Mouse (Mus musculus): ENCODE data around the gene Tyrobp. TPM values are rescaled to one million over a fixed set of nuclear protein-coding genes. Genes with fewer than 3 reads are reported as not detected.
A peak's percentile ranks its signal among the peaks of the same experiment; 100 is the strongest.

The Tyrobp gene
- polyA plus RNA-seq, 1 experiment = 83.0 TPM

- H3K27ac ChIP-seq (ENCODE audit: insufficient read depth, low read depth, low read length) = no peak overlapping the region
- DNase-seq = no peak
These were observed 21.6 kb downstream of the Tyrobp start for GRCm38 (mm10) chr7:30435156-30435555.

DNA sequence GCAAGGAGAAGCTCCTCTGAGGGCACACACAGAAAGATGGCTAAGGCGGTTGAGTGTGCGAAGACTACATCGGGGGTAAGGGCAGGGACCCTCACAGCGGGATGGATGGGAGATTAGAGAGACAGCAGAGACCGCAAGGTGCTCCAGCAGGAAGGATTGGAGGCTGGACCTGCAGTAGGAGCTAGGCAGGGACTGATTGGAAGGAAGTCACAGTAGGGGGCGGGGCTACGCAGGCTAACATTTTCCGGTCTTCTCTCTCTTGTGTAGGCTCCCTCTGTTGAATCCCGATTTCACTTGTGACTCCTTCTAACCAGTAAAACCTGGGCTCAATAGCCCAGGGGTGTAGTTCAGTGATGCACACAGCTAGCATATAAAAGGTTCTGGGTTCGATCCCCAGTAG lies 23.3 kb downstream of the Tyrobp start:
- no peak for DNase-seq
- Histone ChIP-seq H3K27ac (ENCODE audit: insufficient read depth, low read depth, low read length) (no peak overlapping the region), H3K4me1 (ENCODE audit: control insufficient read depth, insufficient read depth, low read length) (no peaks in the 10 kb centered on the region), H3K4me3 (ENCODE audit: insufficient read depth, low read depth, low read length) (no peak overlapping the region), H3K36me3 (ENCODE audit: control insufficient read depth, insufficient read depth, low read length) (no peaks in the 10 kb centered on the region), H3K27me3 (replicated peaks; ENCODE audit: control insufficient read depth, insufficient read depth, low read length) (no peaks in the 10 kb centered on the region)
- WGBS = 21% methylated on average over 10 of the region's 10 CpGs
- TF ChIP-seq POLR2A (IDR thresholded peaks at IDR 0.05; ENCODE audit: low read depth, low read length) (no peak), CTCF (conservative IDR thresholded peaks at IDR 0.05; ENCODE audit: insufficient read depth, insufficient read length, low read depth, low read length) (no peak)

More at GRCm38 (mm10) chr7:30435156-30435555, 21.6 kb downstream of the Tyrobp start:
- no peaks in the 10 kb centered on the region for H3K27me3 ChIP-seq (replicated peaks; ENCODE audit: control insufficient read depth, insufficient read depth, low read length)
- no peaks in the 10 kb centered on the region for H3K4me1 ChIP-seq (ENCODE audit: control insufficient read depth, insufficient read depth, low read length)
- no peaks in the 10 kb centered on the region for H3K36me3 ChIP-seq (ENCODE audit: control insufficient read depth, insufficient read depth, low read length)
- WGBS = 49% methylated on average over 9 of the region's 9 CpGs
- TF ChIP-seq CTCF (conservative IDR thresholded peaks at IDR 0.05; ENCODE audit: insufficient read depth, insufficient read length, low read depth, low read length) = no peak
- TF ChIP-seq POLR2A (IDR thresholded peaks at IDR 0.05; ENCODE audit: low read depth, low read length) = no peak
- no peak overlapping the region for H3K4me3 ChIP-seq (ENCODE audit: insufficient read depth, low read depth, low read length)

DNA sequence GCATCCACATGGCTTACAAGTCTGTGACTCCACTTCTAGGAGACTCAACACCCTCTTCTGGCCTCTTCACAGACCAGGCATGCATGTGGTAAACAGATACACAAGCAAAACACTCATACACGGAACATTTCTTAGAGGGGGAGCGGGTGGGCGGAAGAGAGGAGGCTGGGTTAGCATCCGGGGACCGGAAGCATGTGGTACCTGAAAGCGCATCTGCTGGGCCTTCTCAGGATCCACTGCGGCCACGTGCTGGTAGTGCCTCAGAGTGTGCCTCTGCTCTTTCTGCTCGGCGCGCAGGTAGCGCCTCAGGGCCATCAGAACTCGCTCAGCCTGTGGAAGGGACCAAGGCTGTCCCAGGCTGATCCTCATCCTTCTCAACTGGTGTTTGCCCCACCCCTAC lies 26.2 kb downstream of the Tyrobp start:
- 83% methylated on average over 13 of the region's 13 CpGs for WGBS
- no peak for TF ChIP-seq CTCF (conservative IDR thresholded peaks at IDR 0.05; ENCODE audit: insufficient read depth, insufficient read length, low read depth, low read length)
- TF ChIP-seq POLR2A (IDR thresholded peaks at IDR 0.05; ENCODE audit: low read depth, low read length) = no peak
- H3K27me3 ChIP-seq (replicated peaks; ENCODE audit: control insufficient read depth, insufficient read depth, low read length) = no peaks in the 10 kb centered on the region

GRCm38 (mm10) chr7:30440697-30441096 lies 27.1 kb downstream of the Tyrobp start:
- TF ChIP-seq POLR2A (IDR thresholded peaks at IDR 0.05; ENCODE audit: low read depth, low read length) = no peak
- TF ChIP-seq CTCF (conservative IDR thresholded peaks at IDR 0.05; ENCODE audit: insufficient read depth, insufficient read length, low read depth, low read length) = peak; percentile 76
- DNase-seq = peak; percentile 35
- WGBS = 18% methylated on average over 5 of the region's 5 CpGs

More for the DNA sequence above, 26.2 kb downstream of the Tyrobp start:
- no peak for DNase-seq
- H3K4me1 ChIP-seq (ENCODE audit: control insufficient read depth, insufficient read depth, low read length) = no peaks in the 10 kb centered on the region
- H3K4me3 ChIP-seq (ENCODE audit: insufficient read depth, low read depth, low read length) = no peak overlapping the region
- H3K27ac ChIP-seq (ENCODE audit: insufficient read depth, low read depth, low read length) = no peak overlapping the region
- no peaks in the 10 kb centered on the region for H3K36me3 ChIP-seq (ENCODE audit: control insufficient read depth, insufficient read depth, low read length)

DNA sequence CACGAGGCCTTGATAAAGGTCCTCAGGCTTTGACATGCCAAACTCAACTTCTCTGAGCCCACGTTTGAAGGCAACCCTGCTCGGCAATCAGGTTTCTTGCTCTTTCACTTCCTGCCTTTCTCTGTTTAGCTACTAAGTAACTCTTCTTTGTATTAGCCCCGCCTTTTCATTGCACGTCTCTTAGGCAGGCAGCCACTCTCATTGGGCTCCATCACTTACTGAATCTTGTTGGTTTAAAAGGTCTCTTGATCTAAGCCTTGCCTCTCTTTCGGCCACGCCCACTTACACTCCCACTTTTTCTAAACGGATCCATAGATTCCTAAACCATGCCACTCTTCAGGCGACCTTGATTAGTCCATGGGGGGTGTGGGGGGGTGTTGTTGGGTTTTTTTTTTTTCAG lies 30.1 kb downstream of the Tyrobp start:
- TF ChIP-seq POLR2A (IDR thresholded peaks at IDR 0.05; ENCODE audit: low read depth, low read length) = no peak
- no peak for TF ChIP-seq CTCF (conservative IDR thresholded peaks at IDR 0.05; ENCODE audit: insufficient read depth, insufficient read length, low read depth, low read length)
- no peak overlapping the region for H3K4me3 ChIP-seq (ENCODE audit: insufficient read depth, low read depth, low read length)
- H3K27me3 ChIP-seq (replicated peaks; ENCODE audit: control insufficient read depth, insufficient read depth, low read length) = no peaks in the 10 kb centered on the region
- H3K27ac ChIP-seq (ENCODE audit: insufficient read depth, low read depth, low read length) = no peak overlapping the region
- H3K36me3 ChIP-seq (ENCODE audit: control insufficient read depth, insufficient read depth, low read length) = no peaks in the 10 kb centered on the region
- H3K4me1 ChIP-seq (ENCODE audit: control insufficient read depth, insufficient read depth, low read length) = no peaks in the 10 kb centered on the region
- DNase-seq = no peak
- WGBS = 27% methylated on average over 9 of the region's 9 CpGs

More at GRCm38 (mm10) chr7:30440697-30441096, 27.1 kb downstream of the Tyrobp start:
- Histone ChIP-seq H3K27ac (ENCODE audit: insufficient read depth, low read depth, low read length) (no peak overlapping the region), H3K4me1 (ENCODE audit: control insufficient read depth, insufficient read depth, low read length) (no peaks in the 10 kb centered on the region), H3K27me3 (replicated peaks; ENCODE audit: control insufficient read depth, insufficient read depth, low read length) (no peaks in the 10 kb centered on the region), H3K4me3 (ENCODE audit: insufficient read depth, low read depth, low read length) (no peak overlapping the region), H3K36me3 (ENCODE audit: control insufficient read depth, insufficient read depth, low read length) (no peaks in the 10 kb centered on the region)

DNA sequence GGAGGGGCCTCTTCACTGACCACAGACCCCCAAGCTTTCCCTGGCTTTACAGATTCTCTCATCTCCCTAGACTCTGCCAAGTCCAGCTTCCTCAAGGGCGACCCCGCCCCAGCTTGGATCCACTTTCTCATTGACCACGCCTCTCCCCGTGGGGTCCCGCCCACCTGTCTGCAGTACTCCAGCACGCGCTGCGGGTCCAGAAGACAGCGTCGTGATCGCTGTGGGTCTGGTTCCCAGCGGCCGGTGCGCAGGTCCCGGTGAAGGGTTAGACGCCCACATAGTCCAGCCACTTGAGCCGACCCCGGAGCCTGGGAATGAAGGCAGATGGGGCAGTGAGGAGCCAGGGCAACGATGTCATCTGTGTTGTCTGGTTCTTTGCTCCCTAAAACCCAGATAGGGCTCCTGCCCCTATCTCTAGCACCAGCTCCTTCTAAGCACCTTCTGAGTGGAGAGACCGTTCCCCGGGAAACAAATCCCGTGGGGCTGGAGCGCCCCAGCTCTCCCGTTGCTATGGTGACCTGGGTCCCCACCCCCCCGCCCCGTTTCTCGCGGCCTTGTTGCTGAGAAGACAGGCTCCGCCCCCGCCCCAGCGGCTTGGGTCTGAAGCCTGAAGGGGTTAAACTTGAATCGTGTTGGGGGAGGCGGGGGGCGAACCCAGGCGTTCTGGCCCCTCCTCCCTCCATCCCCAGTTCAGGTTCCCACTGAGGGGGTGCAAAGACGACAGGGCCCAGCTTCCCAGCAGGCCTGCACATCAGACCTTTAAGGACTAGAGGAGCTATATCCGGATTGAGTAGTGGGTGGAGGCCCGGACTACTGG lies 30.8 kb downstream of the Tyrobp start:
- Histone ChIP-seq H3K27me3 (replicated peaks; ENCODE audit: control insufficient read depth, insufficient read depth, low read length) (no peaks in the 10 kb centered on the region), H3K4me1 (ENCODE audit: control insufficient read depth, insufficient read depth, low read length) (no peaks in the 10 kb centered on the region), H3K36me3 (ENCODE audit: control insufficient read depth, insufficient read depth, low read length) (no peaks in the 10 kb centered on the region), H3K27ac (ENCODE audit: insufficient read depth, low read depth, low read length) (no peak overlapping the region), H3K4me3 (ENCODE audit: insufficient read depth, low read depth, low read length) (peak overlapping the region; percentile 47; the same call in 1 of the 2 replicates)
- WGBS = 2% methylated on average over 38 of the region's 38 CpGs
- no peak for DNase-seq
- TF ChIP-seq POLR2A (IDR thresholded peaks at IDR 0.05; ENCODE audit: low read depth, low read length) (no peak), CTCF (conservative IDR thresholded peaks at IDR 0.05; ENCODE audit: insufficient read depth, insufficient read length, low read depth, low read length) (no peak)

DNA sequence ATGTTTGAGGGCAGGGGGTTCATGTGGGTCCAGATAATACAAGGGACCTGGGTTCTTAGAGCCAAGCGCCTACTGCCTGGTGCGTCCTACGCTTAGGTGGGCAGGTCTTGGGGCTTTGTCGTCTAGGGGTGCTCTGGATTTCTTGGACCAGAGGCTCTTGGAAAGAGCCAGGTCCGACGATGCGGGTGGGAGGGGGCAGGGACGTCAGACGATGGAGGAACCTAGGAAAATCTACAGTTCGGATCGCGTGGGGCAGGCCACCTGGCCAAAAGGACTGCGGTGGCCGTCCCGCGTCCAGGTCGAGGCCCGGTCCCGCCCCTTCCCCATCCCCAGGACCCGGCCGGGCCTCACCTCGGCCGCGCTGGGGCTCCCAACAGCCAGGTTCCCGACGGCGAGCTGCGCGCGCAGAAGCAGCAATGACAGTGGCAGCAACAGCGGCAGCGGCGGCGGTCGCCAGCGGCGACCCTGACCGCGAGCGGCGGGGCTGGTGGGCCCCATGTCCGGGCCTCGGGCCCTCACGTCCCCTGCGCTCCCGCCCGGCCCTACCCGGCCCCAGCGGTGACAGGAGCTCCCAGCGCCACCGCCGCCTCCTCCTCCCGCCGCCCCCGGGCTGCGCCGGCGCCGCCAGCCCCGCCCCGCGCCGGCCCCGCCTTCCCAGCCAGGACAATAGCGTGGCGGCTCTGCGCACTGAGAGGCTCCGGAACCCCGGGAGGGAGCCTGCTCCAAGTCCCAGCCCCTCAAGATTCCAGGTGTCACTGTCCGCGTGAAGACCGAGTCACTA lies 31.6 kb downstream of the Tyrobp start, which contains the start of gene Aplp1:
Gene Aplp1 (minus strand): TSS at position 565 of the 781 bp plus-strand sequence.
- Histone ChIP-seq H3K4me1 (ENCODE audit: control insufficient read depth, insufficient read depth, low read length) (no peaks in the 10 kb centered on the region), H3K4me3 (ENCODE audit: insufficient read depth, low read depth, low read length) (peak within 1 kb of the TSS; percentile 47), H3K27me3 (replicated peaks; ENCODE audit: control insufficient read depth, insufficient read depth, low read length) (no peaks in the 10 kb centered on the region), H3K36me3 (ENCODE audit: control insufficient read depth, insufficient read depth, low read length) (no peaks in the 10 kb centered on the region), H3K27ac (ENCODE audit: insufficient read depth, low read depth, low read length) (no peak within 1 kb of the TSS)
- WGBS = under 1% methylated on average over 70 of the region's 72 CpGs
- DNase-seq = peak; percentile 65
- TF ChIP-seq CTCF (conservative IDR thresholded peaks at IDR 0.05; ENCODE audit: insufficient read depth, insufficient read length, low read depth, low read length) (no peak), POLR2A (IDR thresholded peaks at IDR 0.05; ENCODE audit: low read depth, low read length) (no peak)
